Mouse (Mus musculus) forebrain, embryonic 13.5 days (tissue): Measurements from ENCODE around the gene Tgif1. TPM values are rescaled to one million over a fixed set of nuclear protein-coding genes. Genes with fewer than 3 reads are reported as not detected.

Experiments
- ATAC-seq: fragments of 200-750 bp; cut with Nextera tagmentation; 2 replicates; pipeline ENCODE4 v1.8.0; 2017
- H3K27ac ChIP-seq: fragments of 300-500 bp; sonication (generic); 2 replicates; pipeline ENCODE4 v1.5.1; 2015; ENCODE audit warnings: inconsistent platforms, mild to moderate bottlenecking, moderate library complexity
- H3K27me3 ChIP-seq: fragments of 300-500 bp; sonication (generic); 2 replicates; pipeline ENCODE4 v1.6.1; 2015; ENCODE audit warnings: mild to moderate bottlenecking, inconsistent platforms
- H3K36me3 ChIP-seq: fragments of 300-500 bp; sonication (generic); 2 replicates; pipeline ENCODE4 v1.6.1; 2015; ENCODE audit warnings: mild to moderate bottlenecking, inconsistent platforms; ENCODE audit not compliant: poor library complexity, severe bottlenecking
- H3K4me1 ChIP-seq: fragments of 300-500 bp; sonication (generic); 2 replicates; pipeline ENCODE4 v1.6.1; 2015; ENCODE audit warnings: inconsistent platforms
- H3K4me2 ChIP-seq: fragments of 300-500 bp; sonication (generic); 2 replicates; pipeline ENCODE4 v1.6.1; 2015; ENCODE audit warnings: inconsistent platforms, mild to moderate bottlenecking, moderate library complexity
- H3K4me3 ChIP-seq: fragments of 300-500 bp; sonication (generic); 2 replicates; pipeline ENCODE4 v1.5.1; 2015; ENCODE audit warnings: mild to moderate bottlenecking, inconsistent platforms
- H3K9ac ChIP-seq: fragments of 300-500 bp; sonication (generic); 2 replicates; pipeline ENCODE4 v1.6.1; 2015; ENCODE audit warnings: mild to moderate bottlenecking, inconsistent platforms
- H3K9me3 ChIP-seq: fragments of 300-500 bp; sonication (generic); replicated peaks from 2 replicates; pipeline ENCODE4 v1.6.1; 2016; ENCODE audit warnings: inconsistent platforms
- WGBS: fragments of 180-500 bp; shearing (Covaris S2); methylation state at CpG from one replicate; pipeline ENCODE4 v1.1.7; 2015; 5-methylcytosine and 5-hydroxymethylcytosine counted together
- polyA plus RNA-seq: library from polyadenylated mRNA; unstranded; fragments of >200 nt; fragmentation: Nextera tagmentation; extraction: Ambion mirVana; gene quantifications from 2 replicates; pipeline ENCODE4 v1.2.1, GENCODE M21; 2015

Gene Tgif1
- 24.0 and 33.0 TPM in 2 replicates for polyA plus RNA-seq

GRCm38 (mm10) chr17:70853436-70853905, at the start of gene Tgif1:
Tgif1 (minus strand) TSS chr17:70853546.
- peaks cover 20% of the 10 kb centered on the region for H3K27me3 ChIP-seq
- peak; percentile 15; the same call in 1 of the 2 replicates for ATAC-seq
- peak within 1 kb of the TSS; percentile 81 for H3K9ac ChIP-seq
- no peaks in the 10 kb centered on the region for H3K36me3 ChIP-seq
- H3K4me3 ChIP-seq, result peak within 1 kb of the TSS; percentile 69
- under 1% methylated on average over 29 of the region's 29 CpGs for WGBS
- peak within 1 kb of the TSS; percentile 98 for H3K4me2 ChIP-seq
- H3K27ac ChIP-seq, result peak within 1 kb of the TSS; percentile 78
- peaks cover 45% of the 10 kb centered on the region for H3K4me1 ChIP-seq
- no peaks in the 10 kb centered on the region for H3K9me3 ChIP-seq

GRCm38 (mm10) chr17:70900660-70901059, 47.3 kb upstream of the Tgif1 start:
- Histone ChIP-seq H3K36me3 (no peaks in the 10 kb centered on the region), H3K27me3 (no peaks in the 10 kb centered on the region), H3K9ac (no peak overlapping the region), H3K27ac (no peak overlapping the region), H3K9me3 (no peaks in the 10 kb centered on the region), H3K4me3 (no peak overlapping the region), H3K4me2 (no peak overlapping the region), H3K4me1 (no peaks in the 10 kb centered on the region)
- ATAC-seq, result no peak
- 81% methylated on average over 10 of the region's 10 CpGs for WGBS

- H3K36me3 ChIP-seq, result no peaks in the 10 kb centered on the region
- ATAC-seq, result no peak
- no peak overlapping the region for H3K27ac ChIP-seq
- no peaks in the 10 kb centered on the region for H3K27me3 ChIP-seq
- no peak overlapping the region for H3K4me2 ChIP-seq
- no peaks in the 10 kb centered on the region for H3K4me1 ChIP-seq
- no peaks in the 10 kb centered on the region for H3K9me3 ChIP-seq
- no peak overlapping the region for H3K9ac ChIP-seq
- H3K4me3 ChIP-seq, result no peak overlapping the region
- WGBS, result 91% methylated on average over 6 of the region's 6 CpGs
These were observed 46.3 kb upstream of the Tgif1 start for GRCm38 (mm10) chr17:70899642-70900041.

- no peaks in the 10 kb centered on the region for H3K27me3 ChIP-seq
- whole genome bisulfite sequencing, result 94% methylated on average over 9 of the region's 9 CpGs
- no peak overlapping the region for H3K9ac ChIP-seq
- H3K27ac ChIP-seq, result no peak overlapping the region
- ATAC-seq, result 0 out of 2 replicates have a peak, but pooled peaks have one; percentile 19
- no peaks in the 10 kb centered on the region for H3K9me3 ChIP-seq
- H3K4me3 ChIP-seq, result no peak overlapping the region
- H3K4me2 ChIP-seq, result no peak overlapping the region
- H3K4me1 ChIP-seq, result peaks cover 4% of the 10 kb centered on the region; the same call in 1 of the 2 replicates
- no peaks in the 10 kb centered on the region for H3K36me3 ChIP-seq
These were observed 41.5 kb upstream of the Tgif1 start for GRCm38 (mm10) chr17:70894867-70895266.

GRCm38 (mm10) chr17:70893151-70893550, 39.8 kb upstream of the Tgif1 start:
- peaks cover 4% of the 10 kb centered on the region; the same call in 1 of the 2 replicates for H3K4me1 ChIP-seq
- H3K36me3 ChIP-seq, result no peaks in the 10 kb centered on the region
- no peak overlapping the region for H3K4me3 ChIP-seq
- no peaks in the 10 kb centered on the region for H3K27me3 ChIP-seq
- H3K9ac ChIP-seq, result no peak overlapping the region
- no peak overlapping the region for H3K4me2 ChIP-seq
- no peak for ATAC-seq
- no peak overlapping the region for H3K27ac ChIP-seq
- H3K9me3 ChIP-seq, result no peaks in the 10 kb centered on the region
- 81% methylated on average over 5 of the region's 5 CpGs for WGBS

GRCm38 (mm10) chr17:70892288-70893096, 39.1 kb upstream of the Tgif1 start:
- H3K36me3 ChIP-seq, result no peaks in the 10 kb centered on the region
- H3K4me3 ChIP-seq, result no peak overlapping the region
- no peak overlapping the region for H3K9ac ChIP-seq
- no peak overlapping the region for H3K4me2 ChIP-seq
- H3K4me1 ChIP-seq, result peaks cover 4% of the 10 kb centered on the region; the same call in 1 of the 2 replicates
- no peak for ATAC-seq
- WGBS, result 31% methylated on average over 15 of the region's 15 CpGs
- no peaks in the 10 kb centered on the region for H3K27me3 ChIP-seq
- no peak overlapping the region for H3K27ac ChIP-seq
- H3K9me3 ChIP-seq, result no peaks in the 10 kb centered on the region

- no peak for ATAC-seq
- H3K9me3 ChIP-seq, result no peaks in the 10 kb centered on the region
- H3K4me3 ChIP-seq, result no peak overlapping the region
- peaks cover 4% of the 10 kb centered on the region; the same call in 1 of the 2 replicates for H3K4me1 ChIP-seq
- WGBS, result 91% methylated on average over 8 of the region's 8 CpGs
- no peak overlapping the region for H3K4me2 ChIP-seq
- H3K27ac ChIP-seq, result no peak overlapping the region
- no peak overlapping the region for H3K9ac ChIP-seq
- H3K36me3 ChIP-seq, result no peaks in the 10 kb centered on the region
- no peaks in the 10 kb centered on the region for H3K27me3 ChIP-seq
These were observed 37.2 kb upstream of the Tgif1 start for GRCm38 (mm10) chr17:70890571-70890970.

GRCm38 (mm10) chr17:70888657-70889056, 35.3 kb upstream of the Tgif1 start:
- no peak for ATAC-seq
- Histone ChIP-seq H3K4me3 (no peak overlapping the region), H3K27me3 (no peaks in the 10 kb centered on the region), H3K4me1 (peaks cover 4% of the 10 kb centered on the region; the same call in 1 of the 2 replicates), H3K9me3 (no peaks in the 10 kb centered on the region), H3K4me2 (no peak overlapping the region), H3K9ac (no peak overlapping the region), H3K27ac (no peak overlapping the region), H3K36me3 (no peaks in the 10 kb centered on the region)
- 88% methylated on average over 10 of the region's 10 CpGs for WGBS

- ATAC-seq, result no peak
- 94% methylated on average over 9 of the region's 9 CpGs for WGBS
- peaks cover 4% of the 10 kb centered on the region; the same call in 1 of the 2 replicates for H3K4me1 ChIP-seq
- H3K36me3 ChIP-seq, result no peaks in the 10 kb centered on the region
- H3K27me3 ChIP-seq, result no peaks in the 10 kb centered on the region
- H3K4me3 ChIP-seq, result no peak overlapping the region
- H3K9ac ChIP-seq, result no peak overlapping the region
- H3K9me3 ChIP-seq, result no peaks in the 10 kb centered on the region
- H3K4me2 ChIP-seq, result no peak overlapping the region
- H3K27ac ChIP-seq, result no peak overlapping the region
These were observed 34.5 kb upstream of the Tgif1 start for GRCm38 (mm10) chr17:70887848-70888247.

GRCm38 (mm10) chr17:70886641-70887391, 33.5 kb upstream of the Tgif1 start:
- H3K4me1 ChIP-seq, result no peaks in the 10 kb centered on the region
- 85% methylated on average over 16 of the region's 16 CpGs for WGBS
- no peak overlapping the region for H3K27ac ChIP-seq

GRCm38 (mm10) chr17:70885868-70886267, 32.5 kb upstream of the Tgif1 start:
- no peak overlapping the region for H3K9ac ChIP-seq
- ATAC-seq, result no peak
- no peaks in the 10 kb centered on the region for H3K4me1 ChIP-seq
- no peaks in the 10 kb centered on the region for H3K27me3 ChIP-seq
- no peak overlapping the region for H3K4me2 ChIP-seq
- H3K4me3 ChIP-seq, result no peak overlapping the region
- 84% methylated on average over 5 of the region's 5 CpGs for WGBS
- H3K9me3 ChIP-seq, result no peaks in the 10 kb centered on the region
- H3K27ac ChIP-seq, result no peak overlapping the region
- no peaks in the 10 kb centered on the region for H3K36me3 ChIP-seq

More at GRCm38 (mm10) chr17:70886641-70887391, 33.5 kb upstream of the Tgif1 start:
- H3K4me3 ChIP-seq, result no peak overlapping the region
- no peak for ATAC-seq
- no peak overlapping the region for H3K9ac ChIP-seq
- no peak overlapping the region for H3K4me2 ChIP-seq
- H3K36me3 ChIP-seq, result no peaks in the 10 kb centered on the region
- H3K27me3 ChIP-seq, result no peaks in the 10 kb centered on the region
- H3K9me3 ChIP-seq, result no peaks in the 10 kb centered on the region

GRCm38 (mm10) chr17:70881934-70882333, 28.6 kb upstream of the Tgif1 start:
- Histone ChIP-seq H3K9me3 (no peaks in the 10 kb centered on the region), H3K27me3 (no peaks in the 10 kb centered on the region), H3K4me1 (no peaks in the 10 kb centered on the region), H3K27ac (no peak overlapping the region), H3K36me3 (no peaks in the 10 kb centered on the region), H3K9ac (no peak overlapping the region), H3K4me3 (no peak overlapping the region), H3K4me2 (no peak overlapping the region)
- 83% methylated on average over 10 of the region's 10 CpGs for WGBS
- no peak for ATAC-seq
